Mouse (Mus musculus) G1E (cell line): ENCODE data around the gene Alx3. TPM values are rescaled to one million over a fixed set of nuclear protein-coding genes. Genes with fewer than 3 reads are reported as not detected.

ENCODE experiments used
- ATAC-seq: 2 replicates; pipeline ENCODE4 v1.8.0; 2016; ENCODE audit warnings: mild to moderate bottlenecking; ENCODE audit not compliant: insufficient number of reproducible peaks, poor library complexity, low FRiP score, severe bottlenecking; ENCODE audit errors: extremely low read depth
- DNase-seq: peaks from one replicate; pipeline ENCODE4 v3.0.0; 2012; ENCODE audit warnings: low spot score
- H3K27me3 ChIP-seq: 2 replicates; pipeline ENCODE4 v1.6.1; 2012; ENCODE audit warnings: mild to moderate bottlenecking, low read length, inconsistent platforms; ENCODE audit not compliant: insufficient read depth
- H3K36me3 ChIP-seq: replicated peaks from 2 replicates; pipeline ENCODE3; 2012; ENCODE audit warnings: mild to moderate bottlenecking, inconsistent platforms
- H3K4me1 ChIP-seq: 2 replicates; pipeline ENCODE4 v1.6.1; 2012; ENCODE audit warnings: low read depth, low read length, inconsistent platforms, mixed read lengths; ENCODE audit not compliant: insufficient read depth
- H3K4me3 ChIP-seq: 2 replicates; pipeline ENCODE4 v1.5.1; 2012; ENCODE audit warnings: low read depth, mild to moderate bottlenecking, inconsistent platforms, low read length, moderate library complexity, mixed read lengths
- H3K9me3 ChIP-seq: replicated peaks from 2 replicates; pipeline ENCODE4 v1.6.1; 2012; ENCODE audit warnings: inconsistent platforms
- CTCF ChIP-seq: IDR thresholded peaks from 2 replicates; pipeline ENCODE4 v1.5.1; 2012; ENCODE audit warnings: low read depth, low read length, inconsistent platforms, mixed read lengths
- GATA1 ChIP-seq: IDR thresholded peaks from 2 replicates; pipeline ENCODE4 v1.6.1; 2012; ENCODE audit warnings: borderline replicate concordance, low read length, inconsistent platforms, mixed read lengths
- GATA2 ChIP-seq: IDR thresholded peaks from 2 replicates; pipeline ENCODE4 v1.6.1; 2012; ENCODE audit warnings: low read depth, low read length, inconsistent platforms, borderline replicate concordance
- POLR2AphosphoS5 ChIP-seq: IDR thresholded peaks from 2 replicates; pipeline ENCODE4 v1.6.1; 2012; ENCODE audit warnings: low read depth, low read length, inconsistent platforms; ENCODE audit not compliant: insufficient replicate concordance
- TAL1 ChIP-seq: conservative IDR thresholded peaks from 2 replicates; pipeline ENCODE4 v1.6.1; 2012; ENCODE audit warnings: low read depth, low read length, inconsistent platforms, mixed read lengths
- polyA plus RNA-seq: library from polyadenylated mRNA; stranded (reverse); fragments of >175 nt; gene quantifications from 2 replicates; pipeline ENCODE4 v1.2.3, GENCODE M21; 2012
- total RNA-seq, 2 experiments: library from RNA; stranded (forward) in 1 of 2; stranded (reverse) in 1 of 2; fragments of 200-1000 nt in 1 of 2; fragments of >200 nt in 1 of 2; fragmentation: Nextera tagmentation in 1 of 2; gene quantifications; 2 replicates each; pipeline ENCODE4 v1.2.3; 2014 to 2017

Alx3 gene
- total and polyA plus RNA-seq, 3 experiments = 0.11 TPM; not detected in 2

DNA sequence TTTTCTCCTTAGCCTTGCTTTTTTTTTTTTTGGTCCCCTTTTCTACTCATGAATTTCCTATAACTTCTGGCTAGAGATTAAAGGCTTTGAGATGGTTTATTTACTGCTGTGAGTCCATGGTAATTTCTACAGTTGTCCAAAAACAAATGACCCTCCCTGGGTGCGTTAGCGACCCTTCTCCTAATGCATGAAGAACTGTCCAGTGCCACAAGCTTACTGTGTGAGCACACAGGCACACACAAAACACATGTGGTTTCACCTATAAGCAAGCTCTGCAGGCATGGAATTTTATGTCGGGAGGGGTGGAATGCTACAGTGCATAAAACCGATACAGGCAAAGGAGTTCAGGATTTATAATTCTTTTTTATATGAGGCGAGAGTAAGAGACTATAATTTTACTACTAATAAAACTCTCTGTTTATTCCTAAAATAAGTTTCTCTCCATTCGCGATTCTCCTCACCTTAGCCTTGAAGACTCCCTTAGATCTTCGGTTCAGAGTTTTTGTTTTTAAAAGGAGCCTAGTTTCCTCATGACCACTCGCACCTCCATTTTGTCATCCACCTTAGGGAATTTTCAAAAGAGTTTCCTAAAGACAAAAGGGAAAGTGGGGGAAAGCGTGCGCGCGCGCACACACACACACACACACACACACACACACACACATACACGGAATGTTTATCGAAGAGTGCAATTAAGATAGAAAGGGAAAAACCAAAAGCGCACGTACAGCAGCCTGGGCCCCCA lies 12.5 kb upstream of the Alx3 start:
- Histone ChIP-seq H3K36me3 (no peaks in the 10 kb centered on the region), H3K4me1 (peaks cover 21% of the 10 kb centered on the region), H3K27me3 (peaks cover 56% of the 10 kb centered on the region), H3K9me3 (no peaks in the 10 kb centered on the region), H3K4me3 (no peak overlapping the region)
- DNase-seq (no peak), ATAC-seq (no peak)
- no peak for TF ChIP-seq POLR2AphosphoS5
- no peak for TF ChIP-seq TAL1
- TF ChIP-seq CTCF = no peak
- TF ChIP-seq GATA1 = no peak
- no peak for TF ChIP-seq GATA2

GRCm38 (mm10) chr3:107582875-107583767 lies 11.7 kb upstream of the Alx3 start:
- Histone ChIP-seq H3K9me3 (no peaks in the 10 kb centered on the region), H3K36me3 (no peaks in the 10 kb centered on the region), H3K27me3 (peaks cover 63% of the 10 kb centered on the region), H3K4me3 (no peak overlapping the region), H3K4me1 (peaks cover 13% of the 10 kb centered on the region)
- DNase-seq (no peak), ATAC-seq (no peak)
- no peak for TF ChIP-seq GATA2
- no peak for TF ChIP-seq CTCF
- TF ChIP-seq POLR2AphosphoS5 = no peak
- TF ChIP-seq GATA1 = no peak
- no peak for TF ChIP-seq TAL1

DNA sequence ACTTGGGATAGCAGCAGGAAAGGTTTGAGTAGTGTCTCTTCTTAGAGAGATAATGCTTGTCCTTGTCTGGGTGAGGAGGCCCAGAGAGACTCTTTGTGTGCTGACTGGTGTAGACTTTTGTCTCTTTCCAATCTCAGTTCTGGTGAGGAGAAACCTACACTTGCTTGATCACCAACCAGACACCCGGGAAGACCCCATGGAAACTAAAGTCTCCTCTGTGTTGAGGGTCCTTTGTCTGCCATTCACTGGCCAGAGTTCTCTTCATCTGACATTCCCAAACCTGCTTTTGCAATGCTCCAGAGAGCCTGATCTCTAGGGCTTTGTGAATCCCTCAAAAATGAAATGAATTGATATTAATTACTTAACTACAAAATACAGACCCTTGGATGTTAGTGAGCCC lies 10.9 kb upstream of the Alx3 start:
- ATAC-seq (no peak), DNase-seq (no peak)
- no peak overlapping the region for H3K4me3 ChIP-seq
- no peaks in the 10 kb centered on the region for H3K36me3 ChIP-seq
- no peak for TF ChIP-seq GATA2
- TF ChIP-seq TAL1 = no peak
- TF ChIP-seq GATA1 = no peak
- no peak for TF ChIP-seq CTCF
- TF ChIP-seq POLR2AphosphoS5 = no peak
- peaks cover 66% of the 10 kb centered on the region for H3K27me3 ChIP-seq
- peaks cover 5% of the 10 kb centered on the region for H3K4me1 ChIP-seq
- no peaks in the 10 kb centered on the region for H3K9me3 ChIP-seq

- no peaks in the 10 kb centered on the region for H3K36me3 ChIP-seq
- no peak for TF ChIP-seq TAL1
- no peak for TF ChIP-seq GATA1
- no peak for TF ChIP-seq POLR2AphosphoS5
- no peak for TF ChIP-seq GATA2
- no peak for TF ChIP-seq CTCF
- H3K9me3 ChIP-seq = no peaks in the 10 kb centered on the region
- ATAC-seq = no peak
- DNase-seq = no peak
- H3K27me3 ChIP-seq = peaks cover 61% of the 10 kb centered on the region
- no peaks in the 10 kb centered on the region for H3K4me1 ChIP-seq
- no peak overlapping the region for H3K4me3 ChIP-seq
These were observed 8.3 kb upstream of the Alx3 start for GRCm38 (mm10) chr3:107586504-107586903.

DNA sequence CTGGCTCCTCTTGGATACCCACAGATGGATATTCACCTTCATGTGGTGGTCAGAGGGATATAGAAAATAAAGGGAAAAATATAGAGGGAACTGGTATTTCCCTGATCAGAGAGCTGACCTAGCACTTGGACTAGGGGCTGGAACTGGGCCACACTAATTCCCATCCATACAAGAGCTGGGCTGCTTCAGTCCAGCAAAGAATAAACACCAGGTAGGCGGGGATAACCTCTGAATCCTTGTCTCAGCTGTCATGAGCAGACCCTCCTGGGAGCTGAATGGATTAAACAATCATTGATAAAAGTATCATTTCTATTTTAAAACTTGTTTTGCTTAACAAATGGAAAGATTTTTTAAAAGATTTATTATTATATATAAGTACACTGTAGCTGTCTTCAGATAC lies 3.2 kb upstream of the Alx3 start:
- no peak for ATAC-seq
- Histone ChIP-seq H3K27me3 (peaks cover 45% of the 10 kb centered on the region), H3K9me3 (peaks cover 15% of the 10 kb centered on the region), H3K36me3 (no peaks in the 10 kb centered on the region), H3K4me1 (no peaks in the 10 kb centered on the region), H3K4me3 (no peak overlapping the region)
- no peak for DNase-seq
- TF ChIP-seq TAL1 (no peak), GATA1 (no peak), GATA2 (no peak), CTCF (no peak), POLR2AphosphoS5 (no peak)

GRCm38 (mm10) chr3:107593632-107594031 lies 1.2 kb upstream of the Alx3 start:
- H3K36me3 ChIP-seq = no peaks in the 10 kb centered on the region
- H3K9me3 ChIP-seq = peaks cover 16% of the 10 kb centered on the region
- H3K4me1 ChIP-seq = no peaks in the 10 kb centered on the region
- peaks cover 30% of the 10 kb centered on the region for H3K27me3 ChIP-seq
- DNase-seq = no peak
- H3K4me3 ChIP-seq = no peak overlapping the region
- ATAC-seq = no peak
- TF ChIP-seq GATA2 = no peak
- TF ChIP-seq GATA1 = no peak
- TF ChIP-seq POLR2AphosphoS5 = no peak
- TF ChIP-seq TAL1 = no peak
- TF ChIP-seq CTCF = no peak
